Mouse (Mus musculus) layer of hippocampus, adult 9-10 months (tissue): ENCODE results near the gene Foxa2.

Source experiments
- DNase-seq: peaks from one replicate; pipeline ENCODE4 v3.0.0; 2022; ENCODE audit warnings: low spot score

Gene Foxa2

GRCm38 (mm10) chr2:148039351-148040235 is 7.2 kb downstream of the Foxa2 start:
- DNase-seq: no peak

GRCm38 (mm10) chr2:148038366-148039310 is 8.1 kb downstream of the Foxa2 start:
- DNase-seq: no peak

DNA sequence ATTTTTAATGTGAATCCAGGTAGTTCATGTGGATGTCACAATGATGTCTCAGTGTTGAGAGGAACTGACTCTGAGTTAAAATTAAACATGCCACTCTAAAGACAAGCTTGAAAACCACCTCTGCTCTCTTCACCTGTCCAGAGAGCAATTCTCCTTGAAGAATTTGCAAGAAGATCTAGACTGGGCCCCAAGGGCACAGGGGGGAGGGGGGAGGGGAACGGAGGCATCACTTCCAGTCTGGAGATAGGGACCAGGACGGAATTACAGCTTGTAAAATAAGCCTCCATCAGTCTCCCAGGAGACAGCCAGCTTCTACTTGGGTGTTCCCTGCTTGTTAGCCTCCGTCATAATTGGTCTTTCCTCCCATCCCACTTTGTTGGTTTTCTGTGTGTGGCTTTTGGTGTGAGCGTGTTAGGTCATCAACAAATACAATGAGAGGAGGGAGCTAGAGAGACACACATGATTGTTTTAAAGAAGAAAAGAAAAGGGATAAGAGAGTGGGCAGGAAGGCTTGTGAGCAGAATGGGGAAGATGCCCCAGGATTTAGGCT is 10.1 kb downstream of the Foxa2 start:
- DNase-seq: no peak

DNA sequence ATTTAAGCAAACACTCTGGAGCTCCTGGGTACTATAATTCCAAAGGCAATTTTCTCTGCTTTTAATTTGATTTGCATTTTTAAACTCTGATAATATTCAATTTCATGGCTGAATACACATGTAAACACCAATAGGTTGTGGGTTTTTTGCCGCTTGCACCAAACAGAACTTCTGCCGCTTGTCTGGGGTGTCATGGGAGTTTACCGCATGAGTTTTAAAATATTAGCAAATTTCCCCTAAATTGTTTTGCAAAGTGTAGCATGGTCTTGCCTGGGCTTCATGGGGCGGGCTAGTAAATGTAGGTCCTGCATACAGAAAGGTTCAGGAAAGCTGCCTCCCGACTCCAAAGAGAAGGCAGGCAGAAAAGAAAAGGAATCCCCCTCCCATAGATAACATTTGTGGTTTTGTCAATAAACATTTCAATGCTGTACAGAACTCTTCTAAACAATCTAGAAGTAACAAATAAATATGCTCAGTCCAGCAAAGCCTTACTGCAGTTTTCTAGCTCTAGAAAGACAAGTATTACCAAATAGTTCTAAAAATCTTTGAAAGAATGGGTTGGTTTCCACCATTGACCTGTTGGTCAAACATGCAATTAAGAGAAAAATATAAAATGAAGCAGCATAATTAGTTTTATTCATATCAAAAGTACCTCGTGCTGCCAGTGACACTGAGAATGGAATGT is 15.6 kb downstream of the Foxa2 start:
- DNase-seq: no peak

- DNase-seq: no peak
These were observed 16.2 kb downstream of the Foxa2 start for GRCm38 (mm10) chr2:148030613-148030935.

DNA sequence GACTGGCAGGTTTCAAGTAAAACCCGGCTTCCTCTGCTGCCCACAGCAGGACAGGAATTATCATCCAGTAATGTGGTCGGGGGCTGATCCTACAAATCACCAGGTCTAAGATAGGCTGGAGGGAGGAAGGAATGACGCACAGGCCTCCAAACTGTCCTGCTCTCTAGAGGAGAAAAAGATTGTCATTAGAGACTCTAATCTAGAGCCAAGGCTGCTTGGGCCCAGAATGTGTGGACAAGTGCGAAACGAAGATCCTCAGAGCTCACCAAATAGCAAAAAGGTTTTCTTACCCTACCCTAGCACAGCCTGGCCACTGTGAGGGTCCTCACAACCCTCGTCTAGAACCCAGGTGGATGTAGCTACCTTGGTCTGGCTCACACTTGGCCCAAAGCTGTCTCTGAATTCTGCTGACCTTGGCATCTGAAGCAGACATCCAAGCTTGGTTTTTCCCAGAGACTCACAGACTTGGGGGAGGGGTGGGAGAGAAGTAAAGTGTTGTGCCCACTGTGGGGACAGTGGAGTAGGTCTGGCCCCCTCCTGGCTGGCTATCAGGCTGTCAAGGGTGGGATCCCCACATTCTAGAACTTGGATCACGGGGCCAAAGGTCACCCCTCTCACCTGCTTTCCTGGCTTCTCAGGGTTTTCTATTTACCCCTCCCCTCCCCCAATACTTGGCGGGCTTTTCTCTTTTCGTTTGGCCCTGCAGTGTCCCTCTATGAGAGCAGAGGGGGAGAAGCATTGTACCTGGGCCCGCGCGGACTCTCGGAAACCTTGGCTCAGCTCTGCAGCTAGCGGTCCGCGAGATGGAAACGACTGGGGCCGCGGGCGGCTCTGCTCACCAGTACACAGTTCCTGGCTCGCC is 16.8 kb downstream of the Foxa2 start:
- no peak for DNase-seq

DNA sequence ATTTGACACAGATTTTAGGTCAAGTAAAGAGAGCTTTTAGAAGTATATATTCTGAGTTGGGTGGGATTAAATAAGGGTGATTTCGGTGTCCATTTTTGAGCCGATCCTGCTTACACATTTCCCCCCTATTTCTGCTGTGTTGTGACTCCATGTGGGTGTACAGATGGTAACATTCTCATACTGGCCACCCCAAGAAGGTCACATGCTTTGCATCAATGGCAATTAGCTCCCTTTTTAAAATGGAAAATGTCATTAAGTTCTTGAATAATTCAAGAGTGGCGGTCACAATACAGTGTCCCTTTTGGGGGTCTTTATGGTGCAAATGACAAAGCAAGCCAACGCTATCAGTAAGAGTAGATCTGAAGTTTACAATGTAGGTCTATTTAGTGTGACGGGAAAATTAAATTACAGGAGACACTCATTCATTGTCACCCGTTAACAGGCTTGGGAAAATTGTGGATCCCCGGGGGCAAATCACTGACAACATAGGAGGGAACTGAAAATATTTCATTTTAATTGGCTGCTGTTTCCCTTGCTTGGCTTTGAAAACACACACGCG is 17.6 kb downstream of the Foxa2 start:
- DNase-seq: no peak

DNA sequence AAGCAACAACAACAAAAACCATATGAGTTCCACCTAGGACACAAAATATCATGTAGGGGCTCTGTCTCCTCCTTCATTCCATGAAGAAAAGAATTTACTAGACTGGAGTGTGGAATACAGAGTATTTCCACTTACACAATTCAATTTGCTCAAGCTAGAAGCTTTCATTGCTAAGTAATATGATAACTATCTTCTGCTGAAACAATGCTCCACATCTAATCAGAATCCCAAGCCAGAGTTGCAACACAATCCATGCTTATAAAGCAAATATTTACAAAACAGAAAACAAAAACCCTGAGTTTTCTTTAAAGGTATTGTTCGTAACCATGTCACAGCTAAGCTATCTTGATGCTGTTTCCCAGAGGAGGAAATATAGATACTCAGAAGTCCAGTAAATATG is 20.4 kb downstream of the Foxa2 start:
- no peak for DNase-seq

DNA sequence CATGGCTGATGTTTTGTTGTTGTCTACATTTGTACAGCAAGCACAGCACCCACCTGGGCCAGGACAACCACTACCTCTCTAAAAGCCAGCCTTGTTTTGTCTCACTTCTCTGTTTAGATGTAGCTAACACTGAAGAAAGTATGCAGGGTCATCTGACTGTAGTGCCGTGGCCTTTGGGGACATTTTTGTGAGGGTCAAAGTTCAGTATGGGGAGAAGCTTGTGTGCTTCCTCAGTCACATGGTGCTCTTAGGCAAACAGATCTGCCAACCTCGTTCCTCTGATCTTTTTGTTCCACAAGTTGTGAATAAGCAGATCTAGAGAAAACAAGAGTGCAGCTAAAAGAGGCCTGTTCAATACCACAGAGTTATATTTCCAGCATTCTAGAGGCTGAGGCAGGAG is 21.3 kb downstream of the Foxa2 start:
- no peak for DNase-seq

- DNase-seq: no peak
These were observed 22.4 kb downstream of the Foxa2 start for GRCm38 (mm10) chr2:148024268-148024935.

DNA sequence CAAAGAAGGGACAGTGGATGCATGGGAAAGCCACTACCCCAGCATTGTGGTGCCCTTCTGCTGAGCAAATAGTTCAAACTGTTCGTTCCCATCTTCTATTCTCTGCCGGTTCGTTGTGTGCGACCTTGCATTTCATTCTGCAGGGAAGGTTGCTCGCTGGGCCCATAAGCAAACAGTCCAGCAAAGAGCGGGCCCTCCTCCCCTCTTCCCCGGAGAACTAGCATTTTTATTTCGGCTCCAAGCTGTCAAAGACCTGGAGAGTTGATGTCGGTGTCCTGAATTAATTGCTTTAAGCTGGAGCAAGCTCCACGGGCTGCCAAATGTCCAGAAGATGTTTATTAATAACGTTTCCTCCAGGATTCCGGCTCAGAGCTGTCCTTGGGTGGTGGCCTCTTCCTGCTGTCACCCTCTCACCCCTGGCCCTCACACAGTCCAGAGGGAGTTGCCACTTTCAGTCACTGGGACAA is 23.4 kb downstream of the Foxa2 start:
- DNase-seq: no peak

DNA sequence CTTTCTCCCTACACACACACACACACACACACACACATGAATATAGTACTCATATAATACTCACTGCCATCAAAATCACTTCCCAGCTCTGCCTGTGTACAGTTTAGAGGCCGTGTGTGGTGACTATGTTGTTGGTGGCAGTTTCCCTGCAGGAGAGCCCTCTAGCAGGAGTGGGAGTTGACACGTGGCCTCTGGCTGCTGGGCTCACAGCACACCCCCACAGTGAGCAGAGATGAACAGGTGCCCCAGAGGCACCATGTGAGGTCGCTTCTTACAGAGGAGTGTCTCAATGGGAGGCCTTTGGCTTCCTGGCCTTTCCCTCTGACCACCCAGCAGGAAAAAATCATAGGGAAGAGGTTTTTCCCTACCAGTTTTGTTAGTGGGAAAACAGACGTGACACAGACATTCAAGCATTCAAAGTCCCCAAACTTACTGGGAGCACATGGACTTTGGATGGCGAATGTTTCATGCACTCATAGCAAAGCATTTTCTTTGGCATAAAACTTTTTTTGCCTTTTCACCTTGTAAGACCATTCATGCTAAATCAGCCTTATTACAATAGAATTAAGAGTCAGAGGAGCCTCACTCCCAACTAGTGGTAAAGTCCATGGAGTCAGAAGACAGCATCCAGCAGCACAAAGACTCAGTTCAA is 24.7 kb downstream of the Foxa2 start:
- no peak for DNase-seq

GRCm38 (mm10) chr2:148021016-148021415 is 25.8 kb downstream of the Foxa2 start:
- DNase-seq: no peak

GRCm38 (mm10) chr2:148020125-148020524 is 26.6 kb downstream of the Foxa2 start:
- DNase-seq: no peak

DNA sequence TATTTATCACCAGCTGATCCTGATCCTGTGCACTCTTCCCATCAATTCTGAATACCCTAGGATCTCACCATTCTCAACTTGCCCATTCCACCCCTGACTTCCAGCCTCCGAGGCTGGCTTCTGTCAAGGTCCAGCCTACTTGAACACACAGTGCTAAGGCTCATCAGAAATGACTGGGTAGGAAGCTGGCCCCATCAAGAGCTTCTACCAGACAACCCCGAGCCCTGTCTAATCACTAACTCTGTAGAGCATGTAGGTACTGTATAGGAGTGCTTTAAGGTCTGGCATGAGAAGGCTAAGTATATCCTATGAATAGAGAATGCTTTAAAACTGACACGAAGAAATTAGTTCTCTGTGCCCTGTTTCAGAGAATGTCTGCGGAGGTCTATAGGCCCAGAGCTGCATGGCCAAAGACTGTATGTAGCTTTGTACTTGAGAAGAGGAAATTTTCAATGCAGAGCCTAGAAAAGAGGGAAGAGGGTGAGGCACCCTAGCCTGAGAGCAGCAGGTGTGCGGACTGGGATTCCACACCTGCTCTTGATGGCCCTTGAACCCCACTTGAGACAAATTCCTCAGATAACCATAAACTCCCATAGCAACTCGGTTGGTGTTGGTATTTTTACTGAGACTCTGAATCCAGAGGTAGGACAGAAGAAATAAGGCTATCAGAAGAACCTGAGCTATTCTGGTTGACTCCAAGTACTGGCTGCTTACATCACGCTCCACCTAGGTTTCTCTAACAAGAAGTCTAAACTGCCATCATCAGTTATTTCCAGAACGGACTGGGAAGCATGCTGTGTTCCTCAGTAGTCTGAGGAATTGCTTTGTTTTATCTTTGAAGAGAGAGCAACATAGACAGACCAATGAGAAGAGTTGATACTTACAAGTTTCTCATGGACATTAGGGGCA is 28.7 kb downstream of the Foxa2 start:
- no peak for DNase-seq

- no peak for DNase-seq
These were observed 33.4 kb downstream of the Foxa2 start for GRCm38 (mm10) chr2:148013382-148013781.

- no peak for DNase-seq
These were observed 37.7 kb downstream of the Foxa2 start for GRCm38 (mm10) chr2:148009049-148009448.
